Mouse (Mus musculus): ENCODE measurements around the gene Pcdh7.

GRCm38 (mm10) chr5:58116096-58116495 lies 398.3 kb downstream of the Pcdh7 start:
- no peak for TF ChIP-seq MYOD1 (IDR thresholded peaks at IDR 0.05; ENCODE audit: control insufficient read depth, insufficient read length, low read depth)
- TF ChIP-seq CTCF (IDR thresholded peaks at IDR 0.05; ENCODE audit: control insufficient read depth, insufficient read depth, insufficient read length) = no peak
- no peak for TF ChIP-seq MAX (IDR thresholded peaks at IDR 0.05)
- TF ChIP-seq FOSL1 (IDR thresholded peaks at IDR 0.05; ENCODE audit: insufficient read depth, low read length, poor library complexity, severe bottlenecking) = no peak
- TF ChIP-seq USF1 (IDR thresholded peaks at IDR 0.05; ENCODE audit: low read depth) = no peak
- TF ChIP-seq CEBPB (IDR thresholded peaks at IDR 0.05; ENCODE audit: low read depth) = no peak
- no peak for TF ChIP-seq MYOG (IDR thresholded peaks at IDR 0.05; ENCODE audit: control insufficient read depth, extremely low read depth, insufficient read length)

Measured in C2C12 (cell line).